Mouse (Mus musculus): ENCODE measurements around the gene Mpc1. TPM values are rescaled to one million over a fixed set of nuclear protein-coding genes. Genes with fewer than 3 reads are reported as not detected.
A peak's percentile ranks its signal among the peaks of the same experiment; 100 is the strongest.

Gene Mpc1
- polyA plus RNA-seq (2016; fragmentation: Nextera tagmentation; extraction: Ambion mirVana): 162 and 168 TPM in 2 replicates

DNA sequence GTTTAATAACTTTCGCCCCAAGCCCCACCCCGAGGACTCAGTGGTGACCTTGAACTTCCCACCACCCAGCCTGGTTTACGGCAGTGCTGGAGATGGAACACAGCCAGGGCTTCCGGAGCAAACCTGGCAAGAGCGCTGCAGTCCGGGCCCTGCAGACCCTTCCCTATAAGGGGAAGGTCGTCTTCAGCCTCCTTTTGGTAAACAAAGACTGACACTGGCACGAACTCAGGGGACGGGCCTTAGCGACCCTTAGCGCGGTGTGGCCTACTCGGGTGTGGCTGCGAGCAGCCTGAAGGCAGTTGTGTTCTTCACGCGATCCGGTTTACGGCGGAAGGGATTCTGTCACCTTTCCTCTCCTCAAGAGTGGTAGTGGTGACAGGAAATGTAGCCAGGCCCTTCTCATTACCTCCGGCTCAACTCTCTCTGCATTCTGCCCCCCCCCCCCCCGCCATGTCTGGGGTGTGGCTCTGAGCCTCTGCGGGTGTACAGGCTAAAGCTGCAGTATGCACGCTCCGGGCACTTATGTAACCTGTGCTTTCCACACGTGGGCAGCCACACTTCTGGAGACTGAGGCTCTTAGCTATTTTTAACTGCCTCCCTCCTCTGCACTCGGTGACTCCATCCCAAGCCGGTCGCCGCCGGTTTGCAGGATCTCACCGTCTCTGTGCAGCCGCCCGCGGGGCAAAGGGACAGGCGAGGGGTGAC lies at the start of gene Mpc1:
Gene Mpc1 (plus strand): TSS at position 84 of the 705 bp plus-strand sequence.
- peak within 1 kb of the TSS; percentile 77 for H3K4me3 ChIP-seq
- no peaks in the 10 kb centered on the region for H3K9me3 ChIP-seq
- peak; percentile 71 for ATAC-seq (ENCODE audit: low FRiP score, low read depth)
- H3K36me3 ChIP-seq: no peaks in the 10 kb centered on the region
- peak within 1 kb of the TSS; percentile 77 for H3K9ac ChIP-seq
- no peaks in the 10 kb centered on the region for H3K27me3 ChIP-seq (replicated peaks)
- 1% methylated on average over 35 of the region's 35 CpGs for WGBS
- peak within 1 kb of the TSS; percentile 99 for H3K4me2 ChIP-seq (replicated peaks)
- 0 out of 2 replicates have a peak, but pooled peaks cover 12% of the 10 kb centered on the region for H3K4me1 ChIP-seq
- peak within 1 kb of the TSS; percentile 72; the same call in 1 of the 2 replicates for H3K27ac ChIP-seq

DNA sequence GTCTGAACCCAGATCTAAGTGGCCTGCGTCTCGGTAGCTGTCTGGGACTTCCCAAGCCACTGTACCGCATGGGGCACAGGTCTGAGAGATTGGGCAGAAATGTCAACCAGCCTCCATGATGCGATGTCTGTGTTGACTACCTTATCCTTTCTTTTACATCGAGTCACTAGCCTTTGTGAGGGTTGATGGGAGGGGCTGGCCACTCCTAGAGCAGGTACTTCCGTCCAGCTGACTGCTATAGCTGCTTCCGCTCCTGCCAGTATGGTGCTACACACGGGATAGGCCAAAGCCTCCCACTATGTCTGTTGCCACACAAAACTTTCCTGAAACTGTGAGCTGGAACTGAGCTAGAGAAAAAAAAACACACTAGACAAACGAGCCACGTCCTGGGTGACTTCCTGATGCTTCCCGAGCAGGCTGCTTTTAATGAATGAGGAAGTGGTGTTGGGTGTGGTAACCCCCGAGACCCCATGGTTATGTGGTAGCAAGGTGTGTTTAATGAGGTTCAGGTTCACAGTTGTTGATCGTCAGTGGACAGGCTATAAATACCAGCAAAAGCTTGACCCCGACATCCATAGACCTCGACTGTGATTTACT lies 49.0 kb upstream of the Mpc1 start:
- Histone ChIP-seq H3K4me3 (no peak overlapping the region), H3K4me2 (replicated peaks) (no peak overlapping the region), H3K4me1 (no peaks in the 10 kb centered on the region), H3K36me3 (no peaks in the 10 kb centered on the region), H3K27me3 (replicated peaks) (no peaks in the 10 kb centered on the region), H3K9me3 (no peaks in the 10 kb centered on the region), H3K27ac (no peak overlapping the region), H3K9ac (no peak overlapping the region)
- ATAC-seq (ENCODE audit: low FRiP score, low read depth): no peak
- 76% methylated on average over 15 of the region's 15 CpGs for WGBS

DNA sequence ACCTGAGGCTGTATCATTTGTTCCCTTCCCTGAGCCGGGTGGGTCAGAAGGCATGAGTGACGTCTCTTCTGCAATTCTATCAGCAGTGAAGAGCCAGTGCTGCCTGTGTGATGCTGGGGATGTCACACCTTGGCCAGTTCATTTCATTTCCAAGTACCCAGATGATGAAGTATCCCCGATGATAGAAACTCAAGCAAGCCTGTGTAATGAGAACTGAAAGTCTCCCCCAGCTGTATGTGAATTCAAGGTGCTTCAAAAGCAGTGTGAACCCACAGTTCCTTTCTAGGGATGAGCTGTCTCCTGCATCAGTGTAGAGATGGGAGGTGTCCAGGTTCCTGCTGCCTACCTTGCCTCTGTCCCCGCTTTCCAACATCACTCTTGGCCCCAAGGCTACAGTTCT lies 48.2 kb upstream of the Mpc1 start:
- Histone ChIP-seq H3K27ac (no peak overlapping the region), H3K4me3 (no peak overlapping the region), H3K9me3 (no peaks in the 10 kb centered on the region), H3K4me2 (replicated peaks) (no peak overlapping the region), H3K9ac (no peak overlapping the region), H3K36me3 (no peaks in the 10 kb centered on the region), H3K27me3 (replicated peaks) (no peaks in the 10 kb centered on the region), H3K4me1 (no peaks in the 10 kb centered on the region)
- WGBS: 88% methylated on average over 4 of the region's 4 CpGs
- ATAC-seq (ENCODE audit: low FRiP score, low read depth): no peak

DNA sequence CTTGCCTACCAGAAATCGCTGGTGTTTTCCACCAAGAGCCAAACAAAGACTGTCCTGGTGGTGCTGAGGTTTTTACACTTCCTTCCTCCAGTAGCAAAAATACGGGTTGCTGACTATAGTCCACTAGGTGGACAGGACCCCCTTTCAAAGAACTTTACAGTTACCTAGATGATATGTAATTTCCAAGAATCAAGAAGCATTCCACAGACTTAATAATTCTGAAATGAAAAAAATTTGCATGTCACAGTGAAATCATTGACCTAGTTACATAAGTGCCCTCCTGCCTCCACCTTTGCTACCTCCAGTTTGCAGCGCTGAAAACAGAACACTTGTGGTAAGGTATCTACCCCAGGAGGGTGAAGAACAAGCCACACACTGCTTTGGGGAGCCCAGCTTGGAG lies 47.0 kb upstream of the Mpc1 start, which contains the start of gene Ccr6:
Gene Ccr6 (plus strand): TSS at position 301 of the 400 bp plus-strand sequence.
- Histone ChIP-seq H3K4me2 (replicated peaks) (no peak within 1 kb of the TSS), H3K4me1 (no peaks in the 10 kb centered on the region), H3K36me3 (no peaks in the 10 kb centered on the region), H3K9me3 (no peaks in the 10 kb centered on the region), H3K4me3 (no peak within 1 kb of the TSS), H3K27me3 (replicated peaks) (no peaks in the 10 kb centered on the region), H3K27ac (no peak within 1 kb of the TSS), H3K9ac (no peak within 1 kb of the TSS)
- WGBS: 82% methylated on average over 3 of the region's 3 CpGs
- no peak for ATAC-seq (ENCODE audit: low FRiP score, low read depth)

DNA sequence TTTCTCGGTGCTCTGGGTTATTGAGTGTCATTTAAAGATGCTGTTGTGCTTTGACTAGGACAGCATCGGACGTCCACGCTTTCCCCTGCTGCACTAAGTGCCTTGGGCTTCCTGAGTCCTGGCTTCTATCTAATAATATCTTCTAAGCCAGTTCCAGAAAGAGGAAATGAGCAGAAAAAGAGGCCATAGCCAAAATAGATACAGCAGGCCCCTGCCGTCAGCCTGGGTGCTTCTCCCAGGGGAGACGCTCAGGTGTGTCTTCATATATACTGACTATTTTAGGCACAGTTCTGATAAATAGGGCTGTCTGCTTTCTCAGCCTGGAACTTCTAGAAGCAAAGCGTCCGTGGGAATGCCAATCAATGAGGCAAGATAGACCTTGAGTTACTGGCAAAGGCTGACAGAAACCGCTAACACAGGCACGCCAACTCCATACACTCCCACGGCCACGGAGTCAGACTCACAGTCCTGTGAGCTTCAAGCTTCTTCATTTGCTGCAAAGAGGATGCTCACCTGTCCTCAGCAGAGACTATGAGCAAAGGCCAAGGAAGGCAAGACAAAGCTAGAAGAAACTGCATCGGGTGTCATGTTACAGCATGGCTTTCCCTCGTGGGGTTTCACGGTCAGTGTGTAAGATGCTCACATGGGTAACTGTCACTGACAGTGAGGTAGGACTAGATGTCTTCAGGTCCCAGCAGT lies 44.5 kb upstream of the Mpc1 start:
- Histone ChIP-seq H3K36me3 (no peaks in the 10 kb centered on the region), H3K27ac (no peak overlapping the region), H3K9me3 (no peaks in the 10 kb centered on the region), H3K4me3 (no peak overlapping the region), H3K4me2 (replicated peaks) (no peak overlapping the region), H3K4me1 (no peaks in the 10 kb centered on the region), H3K27me3 (replicated peaks) (no peaks in the 10 kb centered on the region), H3K9ac (no peak overlapping the region)
- no peak for ATAC-seq (ENCODE audit: low FRiP score, low read depth)
- 78% methylated on average over 15 of the region's 15 CpGs for WGBS

DNA sequence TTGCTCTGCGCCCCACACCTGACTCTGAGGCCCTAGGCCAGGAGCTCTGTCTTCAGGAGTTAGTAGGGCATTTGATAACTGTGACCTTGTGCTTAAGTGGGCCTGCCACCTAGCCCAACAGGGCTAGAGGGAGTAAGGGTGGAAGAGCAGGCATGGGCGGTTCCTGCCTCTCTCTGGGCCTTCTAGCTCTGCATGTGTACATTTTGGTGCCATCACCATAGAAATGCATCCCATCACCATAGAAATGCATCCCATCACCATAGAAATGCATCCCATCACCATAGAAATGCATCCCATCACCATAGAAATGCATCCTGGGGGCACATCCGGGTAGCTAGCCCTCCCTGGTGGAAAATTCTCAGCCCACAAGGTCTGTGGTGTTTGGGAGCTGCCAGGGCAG lies 43.1 kb upstream of the Mpc1 start:
- Histone ChIP-seq H3K4me1 (no peaks in the 10 kb centered on the region), H3K27ac (no peak overlapping the region), H3K9ac (no peak overlapping the region), H3K36me3 (no peaks in the 10 kb centered on the region), H3K4me3 (no peak overlapping the region), H3K27me3 (replicated peaks) (no peaks in the 10 kb centered on the region), H3K9me3 (no peaks in the 10 kb centered on the region), H3K4me2 (replicated peaks) (no peak overlapping the region)
- no peak for ATAC-seq (ENCODE audit: low FRiP score, low read depth)
- 74% methylated on average over 3 of the region's 3 CpGs for WGBS

DNA sequence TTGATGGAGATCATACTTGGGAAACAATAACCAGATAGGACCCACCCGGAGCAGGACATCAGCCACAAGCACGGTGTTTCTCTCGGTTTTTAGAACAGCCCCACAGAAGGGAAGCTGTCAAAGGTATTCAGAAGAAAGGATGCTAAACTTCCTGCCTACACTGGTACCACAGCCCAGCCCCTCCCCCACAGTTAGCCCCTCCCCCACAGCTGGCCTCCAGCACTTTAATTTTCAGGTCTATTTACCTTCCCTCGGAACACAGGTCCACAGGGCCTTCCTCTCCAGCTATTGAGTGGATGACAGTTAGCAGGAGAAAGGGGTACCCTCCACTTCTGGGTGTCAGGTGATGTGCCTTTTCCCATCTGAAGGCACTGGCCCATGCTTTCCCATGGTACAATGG lies 42.2 kb upstream of the Mpc1 start:
- H3K9me3 ChIP-seq: no peaks in the 10 kb centered on the region
- H3K36me3 ChIP-seq: no peaks in the 10 kb centered on the region
- H3K27me3 ChIP-seq (replicated peaks): no peaks in the 10 kb centered on the region
- no peak overlapping the region for H3K4me3 ChIP-seq
- no peak overlapping the region for H3K27ac ChIP-seq
- no peaks in the 10 kb centered on the region for H3K4me1 ChIP-seq
- no peak overlapping the region for H3K4me2 ChIP-seq (replicated peaks)
- WGBS: 69% methylated on average over 4 of the region's 4 CpGs
- no peak overlapping the region for H3K9ac ChIP-seq
- no peak for ATAC-seq (ENCODE audit: low FRiP score, low read depth)

DNA sequence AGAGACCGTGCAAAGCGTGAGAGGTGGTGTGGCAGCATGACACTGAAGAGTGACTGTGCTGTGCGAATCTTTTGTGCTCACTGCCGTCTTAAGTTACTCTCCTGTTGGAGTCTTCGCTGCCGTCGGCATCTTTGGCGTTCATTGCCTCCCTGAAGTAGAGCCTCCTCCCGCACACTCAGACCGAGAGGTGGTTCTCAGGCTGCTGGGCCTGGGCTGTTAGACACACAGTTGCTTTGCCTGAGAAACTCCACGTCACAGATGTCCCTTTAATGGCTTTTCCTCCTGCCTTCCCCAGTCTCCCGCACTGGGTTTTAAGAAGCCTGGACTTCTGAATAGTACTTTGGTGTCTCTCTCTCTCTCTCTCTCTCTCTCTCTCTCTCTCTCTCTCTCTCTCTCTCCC lies 41.1 kb upstream of the Mpc1 start:
- Histone ChIP-seq H3K4me2 (replicated peaks) (no peak overlapping the region), H3K27me3 (replicated peaks) (no peaks in the 10 kb centered on the region), H3K27ac (no peak overlapping the region), H3K4me3 (no peak overlapping the region), H3K9me3 (no peaks in the 10 kb centered on the region), H3K36me3 (no peaks in the 10 kb centered on the region), H3K4me1 (no peaks in the 10 kb centered on the region), H3K9ac (no peak overlapping the region)
- 72% methylated on average over 12 of the region's 12 CpGs for WGBS
- ATAC-seq (ENCODE audit: low FRiP score, low read depth): no peak

DNA sequence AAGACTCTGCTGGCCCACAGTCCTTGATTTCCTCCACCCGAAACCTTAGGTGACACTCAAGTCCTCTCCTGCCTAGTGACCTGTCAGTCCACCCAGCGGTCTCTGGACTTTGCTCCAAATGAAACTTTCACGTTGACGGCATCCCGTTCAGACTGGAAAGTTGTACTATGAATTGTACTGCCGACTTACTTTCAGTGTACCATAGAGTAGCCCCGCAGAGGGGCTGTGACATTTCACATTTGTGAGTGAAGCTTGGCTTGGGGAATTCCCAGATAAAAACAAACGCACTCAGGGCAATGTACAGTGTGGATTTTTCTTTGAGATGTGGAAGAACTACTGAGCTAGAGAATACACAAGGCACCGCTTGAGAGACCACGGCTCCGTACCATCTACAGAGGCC lies 40.5 kb upstream of the Mpc1 start:
- no peak overlapping the region for H3K4me3 ChIP-seq
- no peaks in the 10 kb centered on the region for H3K4me1 ChIP-seq
- WGBS: 91% methylated on average over 11 of the region's 11 CpGs
- no peak overlapping the region for H3K9ac ChIP-seq
- H3K9me3 ChIP-seq: no peaks in the 10 kb centered on the region
- no peaks in the 10 kb centered on the region for H3K27me3 ChIP-seq (replicated peaks)
- no peak overlapping the region for H3K27ac ChIP-seq
- no peak overlapping the region for H3K4me2 ChIP-seq (replicated peaks)
- H3K36me3 ChIP-seq: no peaks in the 10 kb centered on the region
- ATAC-seq (ENCODE audit: low FRiP score, low read depth): no peak

DNA sequence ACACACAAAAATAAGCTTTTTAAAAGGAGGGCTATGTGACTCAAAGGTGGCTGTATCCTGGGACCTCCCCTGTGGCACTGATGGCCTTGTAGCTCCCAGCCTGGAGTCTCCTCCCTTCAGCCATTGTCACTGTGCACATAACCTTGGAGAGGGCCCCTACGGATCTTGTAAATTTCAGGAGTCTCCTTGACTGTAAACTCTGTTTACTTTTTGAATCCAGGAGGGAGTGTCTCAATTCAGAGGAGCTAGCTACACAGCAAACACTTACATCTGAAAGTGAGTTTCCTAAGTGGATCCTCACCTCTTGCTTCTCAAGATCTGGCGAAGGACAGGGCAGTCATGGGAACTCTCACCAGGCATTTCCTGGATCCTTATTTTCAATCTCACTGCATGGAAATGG lies 38.6 kb upstream of the Mpc1 start:
- Histone ChIP-seq H3K27ac (no peak overlapping the region), H3K4me1 (no peaks in the 10 kb centered on the region), H3K4me3 (no peak overlapping the region), H3K9me3 (no peaks in the 10 kb centered on the region), H3K9ac (no peak overlapping the region), H3K4me2 (replicated peaks) (no peak overlapping the region), H3K27me3 (replicated peaks) (no peaks in the 10 kb centered on the region), H3K36me3 (no peaks in the 10 kb centered on the region)
- ATAC-seq (ENCODE audit: low FRiP score, low read depth): no peak
- WGBS: 81% methylated on average over 2 of the region's 2 CpGs

DNA sequence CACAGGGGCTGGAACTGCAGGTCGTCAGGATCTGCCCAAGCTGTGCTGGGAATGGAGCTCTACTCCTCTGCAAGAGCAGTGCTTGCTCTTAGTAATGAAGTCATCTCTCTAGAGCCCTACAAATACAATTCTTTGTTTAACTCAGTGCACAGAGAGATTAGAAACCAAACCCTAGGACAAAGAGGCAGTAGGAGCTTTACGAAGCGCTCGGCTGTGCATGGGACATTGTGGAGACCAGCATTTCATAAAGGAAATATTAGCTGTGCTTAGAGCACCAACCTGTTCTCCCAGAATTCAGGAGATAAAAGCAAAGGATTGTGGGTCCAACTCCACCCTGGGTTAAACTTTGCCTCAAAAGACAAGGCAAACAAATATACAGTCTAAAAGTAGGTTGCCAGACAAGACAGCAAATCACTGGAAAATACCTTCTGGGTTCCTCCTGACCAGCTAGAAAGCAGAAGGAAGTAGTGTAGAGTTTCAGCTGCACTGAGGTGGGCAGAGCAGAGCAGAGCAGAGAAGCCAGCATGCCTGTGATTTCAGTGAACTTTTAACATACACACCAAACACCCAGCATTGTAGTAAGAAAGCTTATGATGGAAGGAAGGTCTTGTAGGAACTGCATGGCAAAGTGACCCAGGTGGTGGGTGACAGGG lies 36.5 kb upstream of the Mpc1 start:
- Histone ChIP-seq H3K36me3 (no peaks in the 10 kb centered on the region), H3K4me3 (no peak overlapping the region), H3K9me3 (no peaks in the 10 kb centered on the region), H3K27me3 (replicated peaks) (no peaks in the 10 kb centered on the region), H3K27ac (no peak overlapping the region), H3K4me2 (replicated peaks) (no peak overlapping the region), H3K4me1 (no peaks in the 10 kb centered on the region), H3K9ac (no peak overlapping the region)
- 82% methylated on average over 4 of the region's 4 CpGs for WGBS
- no peak for ATAC-seq (ENCODE audit: low FRiP score, low read depth)

DNA sequence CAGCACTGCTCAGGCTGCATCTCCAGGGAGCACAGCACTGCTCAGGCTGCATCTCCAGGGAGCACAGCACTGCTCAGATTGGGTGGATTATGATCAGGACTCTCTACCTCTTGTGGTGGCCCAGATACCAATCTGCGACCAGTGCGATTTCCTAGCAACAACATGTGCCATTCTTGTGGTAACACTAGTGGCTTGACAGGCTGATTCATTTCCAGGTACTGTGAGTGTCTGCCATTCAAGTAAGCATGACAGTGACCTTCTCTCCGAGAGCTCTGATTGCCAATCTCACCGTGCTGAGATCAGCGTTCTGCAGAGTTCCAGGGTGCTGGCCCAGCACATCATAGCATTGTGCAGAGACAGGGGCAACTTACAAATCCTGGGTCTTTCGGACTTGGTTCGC lies 31.0 kb upstream of the Mpc1 start:
- Histone ChIP-seq H3K27me3 (replicated peaks) (no peaks in the 10 kb centered on the region), H3K4me2 (replicated peaks) (no peak overlapping the region), H3K9me3 (no peaks in the 10 kb centered on the region), H3K36me3 (no peaks in the 10 kb centered on the region), H3K4me3 (no peak overlapping the region), H3K4me1 (no peaks in the 10 kb centered on the region), H3K9ac (no peak overlapping the region), H3K27ac (no peak overlapping the region)
- ATAC-seq (ENCODE audit: low FRiP score, low read depth): no peak
- 90% methylated on average over 7 of the region's 7 CpGs for WGBS

Measured in neural tube, embryonic 12.5 days (tissue).